Comparison of ENCODE assay signal across 16 mouse cellular contexts in genomic region chr15:30977166-30977740, GRCm38 (mm10).
A peak's percentile ranks its signal among the peaks of the same experiment; 100 is the strongest.
DNase-seq lines count a peak whose midpoint lies in the region; ATAC-seq and TF ChIP-seq lines count a peak whose summit lies in the region.
"Had no signal": no experiment of that assay in that cellular context is flagged by ENCODE, and none has a peak within 500 bp of the region (broad histone marks: within the 10 kb centered on the region; RNA-seq: fewer than 3 reads in every experiment).

No protein-coding gene starts in this region.

- no peaks in the 10 kb centered on the region for H3K36me3 ChIP-seq in lung, embryonic 14.5 days (ENCODE audit: insufficient read depth)
- H3K36me3 ChIP-seq in stomach, postnatal 0 days (ENCODE audit: control insufficient read depth, insufficient read depth, low read length), result no peaks in the 10 kb centered on the region
- H3K36me3 ChIP-seq: embryonic facial prominence, embryonic 15.5 days; limb, embryonic 15.5 days; midbrain, embryonic 15.5 days had no signal

- TF ChIP-seq CTCF in lung, embryonic 14.5 days (IDR thresholded peaks at IDR 0.05; ENCODE audit: low read depth), result no peak
- TF ChIP-seq CTCF in lung, adult 2 months (IDR thresholded peaks at IDR 0.05; ENCODE audit: insufficient read depth, low read length), result no peak
- TF ChIP-seq CTCF in cerebellum, adult 2 months (IDR thresholded peaks at IDR 0.05; ENCODE audit: borderline replicate concordance, insufficient read depth, low read depth, low read length), result no peak
- no peak for TF ChIP-seq CTCF in stomach, postnatal 0 days (IDR thresholded peaks at IDR 0.05; ENCODE audit: low read depth)

- no peak for TF ChIP-seq POLR2A in lung, adult 2 months (IDR thresholded peaks at IDR 0.05; ENCODE audit: borderline replicate concordance, extremely low read depth, low read depth, low read length)
- TF ChIP-seq POLR2A in cerebellum, adult 2 months (IDR thresholded peaks at IDR 0.05; ENCODE audit: borderline replicate concordance, insufficient read depth, low read length), result no peak

- no peak for TF ChIP-seq EP300 in stomach, postnatal 0 days (optimal IDR thresholded peaks at IDR 0.05)

- H3K4me3 ChIP-seq in lung, embryonic 14.5 days (ENCODE audit: low read depth, low read length), result no peak overlapping the region
- H3K4me3 ChIP-seq in lung, adult 2 months (replicated peaks; ENCODE audit: extremely low read depth, low read depth, low read length), result no peak overlapping the region
- H3K4me3 ChIP-seq in cerebellum, adult 2 months (replicated peaks; ENCODE audit: insufficient read depth, low read depth, low read length), result no peak overlapping the region
- no peak overlapping the region for H3K4me3 ChIP-seq in stomach, postnatal 0 days (ENCODE audit: low read depth, low read length)
- H3K4me3 ChIP-seq: embryonic facial prominence, embryonic 15.5 days; forebrain, embryonic 13.5 days; gastrocnemius, adult 2 months; limb, embryonic 15.5 days; midbrain, embryonic 15.5 days had no signal

- H3K4me1 ChIP-seq in lung, embryonic 14.5 days (ENCODE audit: insufficient read depth), result no peaks in the 10 kb centered on the region
- 0 out of 2 replicates have a peak, but pooled peaks cover 4% of the 10 kb centered on the region for H3K4me1 ChIP-seq in lung, adult 2 months (ENCODE audit: control insufficient read depth, insufficient read depth, low read length)
- peaks cover 2% of the 10 kb centered on the region for H3K4me1 ChIP-seq in cerebellum, adult 2 months (ENCODE audit: control insufficient read depth, insufficient read depth, low read length)
- H3K4me1 ChIP-seq in stomach, postnatal 0 days (replicated peaks; ENCODE audit: control insufficient read depth, insufficient read depth), result no peaks in the 10 kb centered on the region
- H3K4me1 ChIP-seq: embryonic facial prominence, embryonic 15.5 days; forebrain, embryonic 13.5 days; limb, embryonic 15.5 days; midbrain, embryonic 15.5 days had no signal

- H3K4me2 ChIP-seq in lung, embryonic 14.5 days, result no peak overlapping the region
- H3K4me2 ChIP-seq in stomach, postnatal 0 days (replicated peaks; ENCODE audit: low read depth), result no peak overlapping the region
- H3K4me2 ChIP-seq: embryonic facial prominence, embryonic 15.5 days; forebrain, embryonic 13.5 days; limb, embryonic 15.5 days; midbrain, embryonic 15.5 days had no signal

- no peak for DNase-seq in cerebellum, postnatal 4 days (ENCODE audit: low spot score in 2 of 2)
- DNase-seq in lung, embryonic 14.5 days, result peak; percentile 17
- DNase-seq in lung, adult 2 months, result no peak
- peak; percentile 55 to 72 for DNase-seq in cerebellum, adult 2 months
- DNase-seq in fibroblast of lung, adult 2 months (ENCODE audit: low read depth), result peak; percentile 26
- no peak for DNase-seq in adrenal gland, adult 18-20 months (ENCODE audit: low spot score in 2 of 2)
- DNase-seq in stomach, postnatal 0 days (ENCODE audit: low spot score), result no peak
- DNase-seq: gastrocnemius, adult 2 months; kidney, adult 9 months; liver, postnatal 0 days had no signal

- peak; percentile 64 for ATAC-seq in cerebellum, adult (ENCODE audit: insufficient number of reproducible peaks, low FRiP score, low TSS enrichment)
- peak; percentile 21; the same call in 1 of the 2 replicates for ATAC-seq in lung, embryonic 14.5 days (ENCODE audit: insufficient read depth)
- no peak for ATAC-seq in stomach, postnatal 0 days (ENCODE audit: low FRiP score, low TSS enrichment)
- ATAC-seq: forebrain, embryonic 13.5 days; liver, postnatal 0 days; midbrain, embryonic 15.5 days had no signal

- 65% methylated on average over 11 of the region's 11 CpGs for WGBS in lung, embryonic 14.5 days
- 65% methylated on average over 11 of the region's 11 CpGs for WGBS in lung, adult 2 months
- 18% methylated on average over 11 of the region's 11 CpGs for WGBS in cerebellum, adult 2 months
- WGBS in stomach, postnatal 0 days, result 55% methylated on average over 11 of the region's 11 CpGs

- no peaks in the 10 kb centered on the region for H3K27me3 ChIP-seq in lung, embryonic 14.5 days (ENCODE audit: insufficient read depth, low read length)
- no peaks in the 10 kb centered on the region; the same call in 1 of the 2 replicates for H3K27me3 ChIP-seq in cerebellum, adult 2 months (ENCODE audit: control insufficient read depth, insufficient read depth, low read length)
- H3K27me3 ChIP-seq in stomach, postnatal 0 days (ENCODE audit: control insufficient read depth, insufficient read depth, low read length), result no peaks in the 10 kb centered on the region
- H3K27me3 ChIP-seq: CH12.LX; embryonic facial prominence, embryonic 15.5 days; forebrain, embryonic 13.5 days; limb, embryonic 15.5 days; midbrain, embryonic 15.5 days had no signal

- H3K9me3 ChIP-seq in lung, embryonic 14.5 days (ENCODE audit: low read depth, low read length), result no peaks in the 10 kb centered on the region
- H3K9me3 ChIP-seq in stomach, postnatal 0 days (ENCODE audit: control insufficient read depth, low read length), result no peaks in the 10 kb centered on the region
- H3K9me3 ChIP-seq: embryonic facial prominence, embryonic 15.5 days; forebrain, embryonic 13.5 days; limb, embryonic 15.5 days; midbrain, embryonic 15.5 days had no signal

- no peak overlapping the region for H3K27ac ChIP-seq in lung, embryonic 14.5 days (ENCODE audit: low read depth)
- H3K27ac ChIP-seq in cerebellum, adult 2 months (ENCODE audit: insufficient read depth, low read length), result no peak overlapping the region
- H3K27ac ChIP-seq in stomach, postnatal 0 days (replicated peaks), result no peak overlapping the region
- H3K27ac ChIP-seq: embryonic facial prominence, embryonic 15.5 days; forebrain, embryonic 13.5 days; gastrocnemius, adult 2 months; limb, embryonic 15.5 days; midbrain, embryonic 15.5 days had no signal

- no peak overlapping the region for H3K9ac ChIP-seq in lung, embryonic 14.5 days
- H3K9ac ChIP-seq in stomach, postnatal 0 days (ENCODE audit: low read length), result no peak overlapping the region
- H3K9ac ChIP-seq: embryonic facial prominence, embryonic 15.5 days; forebrain, embryonic 13.5 days; limb, embryonic 15.5 days; liver, postnatal 0 days; midbrain, embryonic 15.5 days had no signal

Comparison
In these comparisons a context has a peak if more than half of its experiments do, and no peak if none do; other contexts are left out.
1. DNase-seq: peak in lung, embryonic 14.5 days (single experiment), cerebellum, adult 2 months (2 of 2) and fibroblast of lung, adult 2 months (single experiment); none in cerebellum, postnatal 4 days (0 of 2), lung, adult 2 months (single experiment), adrenal gland, adult 18-20 months (0 of 2) and stomach, postnatal 0 days (single experiment).